Mouse (Mus musculus) heart, postnatal 0 days (tissue): ENCODE measurements around the gene Mief1.

Source experiments
- CTCF ChIP-seq: IDR thresholded peaks from 2 replicates; pipeline ENCODE4 v1.5.1; 2016; ENCODE audit warnings: antibody characterized with exemption, control low read depth, low read depth
- EP300 ChIP-seq: IDR thresholded peaks from 2 replicates; pipeline ENCODE4 v1.6.1; 2016; ENCODE audit warnings: antibody characterized with exemption, low read depth

- TF ChIP-seq CTCF (no peak), EP300 (no peak)
Measured at GRCm38 (mm10) chr15:80235535-80235934, 1.7 kb downstream of the Mief1 start, which contains the start of gene AC140267.1.
